Mouse (Mus musculus): ENCODE measurements around the gene Lpar6.
A peak's percentile ranks its signal among the peaks of the same experiment; 100 is the strongest.

Gene Lpar6

GRCm38 (mm10) chr14:73237848-73238321, at the start of gene Lpar6:
TSS of gene Lpar6 (plus strand) at chr14:73237895.
- peak; percentile 43 to 58 for DNase-seq (ENCODE audit: low spot score in 2 of 2)

- no peak for DNase-seq (ENCODE audit: low spot score in 2 of 2)
These were observed 38.6 kb upstream of the Lpar6 start for GRCm38 (mm10) chr14:73199058-73199457.

- DNase-seq (ENCODE audit: low spot score in 2 of 2): no peak
These were observed 36.2 kb upstream of the Lpar6 start for GRCm38 (mm10) chr14:73201447-73201846.

GRCm38 (mm10) chr14:73204016-73204415, 33.7 kb upstream of the Lpar6 start:
- DNase-seq (ENCODE audit: low spot score in 2 of 2): no peak

GRCm38 (mm10) chr14:73209262-73209661, 28.4 kb upstream of the Lpar6 start:
- no peak for DNase-seq (ENCODE audit: low spot score in 2 of 2)

DNA sequence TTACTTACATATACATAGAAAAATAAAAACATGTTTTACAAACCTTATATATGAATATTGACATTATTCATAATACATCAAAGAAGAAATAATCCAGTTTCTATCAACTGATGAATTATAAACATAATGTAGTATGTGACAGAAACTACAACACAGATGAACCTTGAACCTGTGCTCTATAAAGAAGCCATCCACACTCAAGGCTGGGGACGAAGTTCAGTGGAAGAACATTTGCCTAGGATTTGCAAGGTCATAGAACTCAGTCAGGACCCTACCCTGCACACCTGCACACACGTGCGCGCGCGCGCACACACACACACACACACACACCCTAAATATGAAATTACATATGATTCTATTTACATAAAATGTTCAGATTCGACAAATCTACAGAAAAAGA, 27.5 kb upstream of the Lpar6 start:
- DNase-seq (ENCODE audit: low spot score in 2 of 2): no peak

GRCm38 (mm10) chr14:73211477-73211876, 26.2 kb upstream of the Lpar6 start:
- no peak for DNase-seq (ENCODE audit: low spot score in 2 of 2)

DNA sequence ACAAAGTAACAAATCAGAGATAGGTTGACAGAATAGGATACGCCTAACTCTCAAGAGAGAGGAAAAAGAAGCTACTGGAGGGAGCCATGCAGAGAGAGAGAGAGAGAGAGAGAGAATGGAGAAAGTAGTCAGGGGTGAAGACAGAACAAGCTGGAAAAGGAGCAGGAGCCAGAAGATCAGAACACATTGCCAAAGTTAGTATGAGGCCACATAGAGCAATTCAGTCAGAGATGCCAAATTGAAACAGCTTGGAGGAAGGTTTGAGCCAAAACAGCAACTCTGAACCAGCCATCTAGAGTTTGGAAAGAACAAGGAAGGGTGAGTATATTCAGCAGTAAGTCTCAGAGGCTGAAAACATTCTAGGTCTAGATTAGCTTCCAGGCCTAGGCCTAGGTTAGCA, 20.6 kb upstream of the Lpar6 start:
- no peak for DNase-seq (ENCODE audit: low spot score in 2 of 2)

DNA sequence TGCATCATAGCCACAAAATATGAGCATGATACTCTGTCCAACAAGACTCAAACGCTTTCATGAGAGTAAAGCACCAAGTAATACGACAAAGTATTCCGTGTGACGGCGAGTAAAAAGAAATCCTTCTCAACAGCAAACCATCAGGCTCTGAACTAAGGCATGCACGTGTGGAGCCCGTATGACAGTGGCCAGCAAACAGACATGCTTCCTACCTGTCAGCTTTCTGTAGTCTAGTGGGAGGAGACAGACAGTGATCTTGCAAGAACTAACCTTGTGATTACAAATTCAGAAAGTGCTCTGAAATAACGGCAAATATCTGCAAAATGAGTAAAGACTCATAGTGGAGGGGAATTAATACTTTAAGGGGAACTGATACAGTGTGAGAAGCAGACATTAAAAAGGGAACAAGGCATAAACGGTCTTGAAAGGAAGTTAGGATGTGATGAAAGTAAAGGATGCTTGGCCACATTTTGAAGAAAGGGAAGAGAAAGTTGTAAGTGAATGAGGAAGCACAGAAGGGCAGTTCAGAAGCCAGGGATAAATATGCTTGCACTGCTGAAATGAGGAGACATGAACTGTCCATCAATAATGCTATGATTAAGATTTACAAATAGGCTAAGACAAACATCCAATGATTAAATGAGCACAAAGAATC, 15.3 kb upstream of the Lpar6 start:
- DNase-seq (ENCODE audit: low spot score in 2 of 2): no peak

GRCm38 (mm10) chr14:73226346-73226745, 11.3 kb upstream of the Lpar6 start:
- no peak for DNase-seq (ENCODE audit: low spot score in 2 of 2)

- no peak for DNase-seq (ENCODE audit: low spot score in 2 of 2)
These were observed 10.8 kb upstream of the Lpar6 start for GRCm38 (mm10) chr14:73226849-73227248.

GRCm38 (mm10) chr14:73231286-73231982, 6.3 kb upstream of the Lpar6 start:
- DNase-seq (ENCODE audit: low spot score in 2 of 2): no peak

GRCm38 (mm10) chr14:73234468-73235031, 3.1 kb upstream of the Lpar6 start:
- no peak for DNase-seq (ENCODE audit: low spot score in 2 of 2)

DNA sequence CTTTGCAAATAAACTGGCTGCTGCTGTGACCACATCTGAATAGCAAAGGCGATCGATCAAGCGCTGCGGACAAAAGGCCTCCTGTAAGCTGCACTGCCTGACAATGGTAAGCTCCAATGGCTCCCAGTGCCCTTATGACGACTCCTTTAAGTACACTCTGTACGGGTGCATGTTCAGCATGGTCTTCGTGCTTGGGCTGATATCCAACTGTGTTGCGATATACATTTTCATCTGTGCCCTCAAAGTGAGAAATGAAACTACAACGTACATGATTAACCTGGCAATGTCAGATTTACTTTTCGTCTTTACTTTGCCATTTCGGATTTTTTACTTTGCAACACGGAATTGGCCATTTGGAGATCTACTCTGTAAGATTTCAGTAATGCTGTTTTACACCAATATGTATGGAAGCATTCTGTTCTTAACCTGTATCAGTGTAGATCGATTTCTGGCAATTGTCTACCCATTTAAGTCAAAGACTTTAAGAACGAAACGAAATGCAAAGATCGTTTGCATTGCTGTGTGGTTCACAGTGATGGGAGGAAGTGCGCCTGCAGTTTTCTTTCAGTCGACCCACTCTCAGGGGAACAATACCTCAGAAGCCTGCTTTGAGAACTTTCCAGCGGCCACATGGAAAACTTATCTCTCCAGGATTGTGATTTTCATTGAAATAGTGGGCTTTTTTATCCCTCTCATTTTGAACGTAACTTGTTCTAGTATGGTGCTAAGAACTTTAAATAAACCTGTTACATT, 979 bp downstream of the Lpar6 start:
- DNase-seq (ENCODE audit: low spot score in 2 of 2): peak in 1 of 2 experiments; percentile 31

DNA sequence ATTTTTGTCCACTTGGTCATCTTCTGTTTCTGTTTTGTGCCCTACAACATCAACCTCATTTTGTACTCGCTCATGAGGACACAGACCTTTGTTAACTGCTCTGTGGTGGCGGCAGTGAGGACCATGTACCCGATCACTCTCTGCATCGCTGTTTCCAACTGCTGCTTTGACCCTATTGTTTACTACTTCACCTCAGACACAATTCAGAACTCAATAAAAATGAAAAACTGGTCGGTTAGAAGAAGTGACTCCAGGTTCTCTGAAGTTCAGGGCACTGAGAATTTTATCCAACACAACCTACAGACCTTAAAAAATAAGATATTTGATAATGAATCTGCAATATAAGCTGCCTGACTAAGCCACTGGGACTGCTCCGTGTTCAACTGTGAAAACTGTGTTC, 1.6 kb downstream of the Lpar6 start:
- DNase-seq (ENCODE audit: low spot score in 2 of 2): no peak

- DNase-seq (ENCODE audit: low spot score in 2 of 2): no peak
These were observed 2.2 kb downstream of the Lpar6 start for GRCm38 (mm10) chr14:73239857-73240256.

DNA sequence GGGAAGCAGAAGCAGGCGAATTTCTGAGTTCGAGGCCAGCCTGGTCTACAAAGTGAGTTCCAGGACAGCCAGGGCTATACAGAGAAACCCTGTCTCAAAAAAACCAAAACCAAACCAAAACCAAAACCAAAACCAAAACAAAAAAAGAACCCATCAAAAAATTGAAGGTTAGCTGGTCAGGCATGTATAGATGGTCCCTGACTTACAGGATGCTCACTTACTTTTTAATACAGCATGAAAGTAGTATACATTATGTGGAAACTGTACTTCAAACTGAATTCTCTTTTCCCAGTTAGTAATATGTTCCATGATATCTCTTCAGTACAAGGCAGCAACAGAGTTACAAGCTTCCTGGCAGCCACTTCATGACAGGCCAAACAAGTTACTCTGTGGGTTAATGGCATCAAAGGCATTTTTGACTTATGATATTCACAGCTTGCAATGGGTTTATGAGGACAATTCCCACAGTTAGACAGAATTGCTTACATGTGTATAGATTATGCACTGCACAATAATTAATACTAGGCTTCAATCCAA, 6.4 kb downstream of the Lpar6 start:
- DNase-seq (ENCODE audit: low spot score in 2 of 2): no peak

- no peak for DNase-seq (ENCODE audit: low spot score in 2 of 2)
These were observed 12.4 kb downstream of the Lpar6 start for GRCm38 (mm10) chr14:73250056-73250455.

DNA sequence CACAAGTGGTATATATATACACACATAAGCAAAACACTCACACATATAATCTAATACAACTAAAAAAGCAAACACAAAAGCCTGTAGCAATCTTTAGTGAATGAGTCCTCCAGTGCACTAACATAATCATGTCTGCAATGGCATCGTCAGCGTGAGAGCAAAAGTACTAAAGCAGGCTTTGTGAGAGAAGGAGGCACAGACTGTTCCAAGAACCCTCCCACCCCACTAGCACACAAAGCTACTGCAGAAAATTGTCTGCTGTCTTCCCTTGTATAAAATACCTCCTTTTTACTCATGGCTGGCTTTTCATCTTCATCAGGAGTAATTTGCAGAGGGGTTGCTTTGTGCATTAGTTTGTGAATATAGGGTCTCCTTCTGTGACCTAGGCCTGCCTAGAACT, 14.6 kb downstream of the Lpar6 start:
- DNase-seq (ENCODE audit: low spot score in 2 of 2): no peak

DNA sequence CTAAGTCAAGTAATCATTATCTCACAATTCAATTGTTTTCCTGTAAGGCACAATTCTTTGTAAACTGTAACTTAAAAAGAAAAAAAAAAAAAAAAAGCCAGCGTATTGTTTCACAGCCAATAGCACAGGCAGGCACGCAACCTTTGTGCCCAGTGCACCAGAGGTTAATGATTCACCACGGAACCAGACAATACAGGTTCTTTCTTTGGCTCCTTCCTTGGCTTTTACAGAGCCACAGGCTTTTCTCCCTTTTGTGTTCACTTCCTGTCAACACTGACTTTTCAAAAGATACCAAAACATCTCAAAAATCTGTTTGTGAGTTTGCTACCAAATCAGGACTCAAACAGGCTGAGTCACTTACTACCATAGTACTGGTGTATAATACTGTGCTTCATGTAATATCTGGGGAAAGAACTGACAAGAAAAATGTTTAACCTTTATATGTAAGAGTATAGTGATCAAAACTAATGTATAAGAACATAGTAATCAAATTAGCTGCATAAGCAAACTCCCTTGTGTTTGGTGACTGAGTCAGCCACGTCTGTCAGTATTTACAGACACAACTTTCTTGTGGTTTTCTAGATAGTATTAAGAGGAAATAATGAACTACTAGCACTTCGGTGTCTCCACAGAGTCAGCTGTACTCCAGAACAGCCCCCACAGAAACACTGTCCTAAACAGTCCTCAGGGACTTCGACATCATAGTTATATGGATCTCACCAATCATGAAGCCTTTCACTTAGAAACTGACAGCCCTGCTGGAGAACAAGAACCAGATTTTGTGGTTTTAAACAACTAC, 16.0 kb downstream of the Lpar6 start:
- DNase-seq (ENCODE audit: low spot score in 2 of 2): peak in 1 of 2 experiments; percentile 54

GRCm38 (mm10) chr14:73254412-73254811, 16.7 kb downstream of the Lpar6 start:
- no peak for DNase-seq (ENCODE audit: low spot score in 2 of 2)
